Mouse (Mus musculus) lung, embryonic 16.5 days (tissue): ENCODE data around the gene Sulf2. TPM values are rescaled to one million over a fixed set of nuclear protein-coding genes. Genes with fewer than 3 reads are reported as not detected.

Experiments
- ATAC-seq: fragments of 200-750 bp; cut with Nextera tagmentation; 2 replicates; pipeline ENCODE4 v1.8.0; 2017; ENCODE audit warnings: low read depth, mild to moderate bottlenecking, moderate library complexity
- H3K27ac ChIP-seq: fragments of 300-500 bp; sonication (generic); 2 replicates; pipeline ENCODE4 v1.5.1; 2014; ENCODE audit warnings: mild to moderate bottlenecking, control low read depth, low read length
- H3K27me3 ChIP-seq: fragments of 300-500 bp; sonication (generic); 2 replicates; pipeline ENCODE4 v1.6.1; 2014; ENCODE audit warnings: low read depth, low read length, mixed read lengths; ENCODE audit not compliant: control insufficient read depth, insufficient read depth
- H3K36me3 ChIP-seq: fragments of 300-500 bp; sonication (generic); 2 replicates; pipeline ENCODE4 v1.6.1; 2014; ENCODE audit warnings: low read length; ENCODE audit not compliant: control insufficient read depth, insufficient read depth
- H3K4me1 ChIP-seq: fragments of 300-500 bp; sonication (generic); replicated peaks from 2 replicates; pipeline ENCODE4 v1.6.1; 2014; ENCODE audit warnings: low read length, mixed read lengths; ENCODE audit not compliant: control insufficient read depth, insufficient read depth
- H3K4me2 ChIP-seq: fragments of 300-500 bp; sonication (generic); 2 replicates; pipeline ENCODE4 v1.6.1; 2014; ENCODE audit warnings: low read depth, low read length, control low read depth
- H3K4me3 ChIP-seq: fragments of 300-500 bp; sonication (generic); 2 replicates; pipeline ENCODE4 v1.5.1; 2014; ENCODE audit warnings: mild to moderate bottlenecking, low read length, control low read depth
- H3K9ac ChIP-seq: fragments of 300-500 bp; sonication (generic); 2 replicates; pipeline ENCODE4 v1.6.1; 2014; ENCODE audit warnings: low read length, control low read depth
- H3K9me3 ChIP-seq: fragments of 300-500 bp; sonication (generic); 2 replicates; pipeline ENCODE4 v1.6.1; 2016; ENCODE audit warnings: low read length; ENCODE audit not compliant: control insufficient read depth
- WGBS: fragments of 180-500 bp; shearing (Covaris S2); extraction: QIAGEN DNeasy Blood & Tissue Kit; methylation state at CpG from one replicate; pipeline ENCODE4 v1.1.7; 2014; 5-methylcytosine and 5-hydroxymethylcytosine counted together
- polyA plus RNA-seq: library from polyadenylated mRNA; unstranded; fragments of >200 nt; fragmentation: Nextera tagmentation; extraction: Ambion mirVana; gene quantifications from 2 replicates; pipeline ENCODE4 v1.2.1, GENCODE M21; 2015

The Sulf2 gene
- 23.8 and 28.2 TPM in 2 replicates for polyA plus RNA-seq

DNA sequence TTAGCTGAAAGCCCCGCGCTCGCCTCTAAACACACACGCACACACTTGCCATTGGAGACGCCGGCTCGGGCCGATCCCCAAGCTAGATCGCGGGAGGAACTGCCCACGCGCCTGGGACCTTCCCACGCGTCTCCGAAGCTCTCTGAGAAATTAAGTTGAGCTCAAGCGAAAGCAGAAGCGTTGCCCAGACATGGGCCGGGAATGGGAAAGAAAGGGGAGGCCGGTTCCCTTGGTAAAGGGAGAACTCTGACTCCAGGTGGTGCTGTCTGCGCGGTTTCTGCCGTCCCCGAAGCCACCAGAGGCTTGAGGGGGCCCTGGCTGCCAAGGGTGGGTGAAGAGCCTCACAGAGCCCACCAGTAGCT is at the start of gene Sulf2:
Gene Sulf2 (minus strand): TSS at position 210 of the 362 bp plus-strand sequence.
- H3K4me2 ChIP-seq: peak within 1 kb of the TSS; percentile 100
- peak within 1 kb of the TSS; percentile 71 for H3K9ac ChIP-seq
- whole genome bisulfite sequencing: under 1% methylated on average over 23 of the region's 23 CpGs
- H3K27me3 ChIP-seq: peaks cover 26% of the 10 kb centered on the region
- peak within 1 kb of the TSS; percentile 66 for H3K4me3 ChIP-seq
- H3K9me3 ChIP-seq: no peaks in the 10 kb centered on the region
- no peaks in the 10 kb centered on the region for H3K36me3 ChIP-seq
- ATAC-seq: peak; percentile 56
- peaks cover 43% of the 10 kb centered on the region for H3K4me1 ChIP-seq
- peak within 1 kb of the TSS; percentile 51 for H3K27ac ChIP-seq

DNA sequence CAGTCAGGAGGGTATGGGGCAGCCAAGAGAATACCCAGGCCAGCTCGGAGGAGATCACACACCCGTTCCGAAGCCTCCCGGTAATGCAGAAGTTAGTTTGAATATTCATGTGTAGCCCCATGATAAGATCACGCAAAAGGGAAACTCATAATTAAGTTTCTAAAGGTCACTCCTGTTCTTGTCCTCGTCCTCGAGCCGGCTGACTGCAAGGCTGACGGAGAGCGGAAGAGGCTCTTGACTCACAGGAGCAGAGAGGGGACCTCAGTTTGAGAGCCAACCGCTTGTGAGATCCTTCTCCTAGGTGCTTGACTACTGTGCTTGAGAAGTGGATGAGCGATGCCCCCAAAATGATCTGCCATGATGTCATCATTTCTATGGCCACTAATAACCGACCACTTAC is 48.7 kb upstream of the Sulf2 start:
- no peaks in the 10 kb centered on the region for H3K4me1 ChIP-seq
- no peak for ATAC-seq
- no peak overlapping the region for H3K4me3 ChIP-seq
- H3K4me2 ChIP-seq: no peak overlapping the region
- H3K27ac ChIP-seq: no peak overlapping the region
- no peaks in the 10 kb centered on the region for H3K36me3 ChIP-seq
- WGBS: 68% methylated on average over 13 of the region's 13 CpGs
- no peaks in the 10 kb centered on the region for H3K9me3 ChIP-seq
- no peak overlapping the region for H3K9ac ChIP-seq
- H3K27me3 ChIP-seq: no peaks in the 10 kb centered on the region

DNA sequence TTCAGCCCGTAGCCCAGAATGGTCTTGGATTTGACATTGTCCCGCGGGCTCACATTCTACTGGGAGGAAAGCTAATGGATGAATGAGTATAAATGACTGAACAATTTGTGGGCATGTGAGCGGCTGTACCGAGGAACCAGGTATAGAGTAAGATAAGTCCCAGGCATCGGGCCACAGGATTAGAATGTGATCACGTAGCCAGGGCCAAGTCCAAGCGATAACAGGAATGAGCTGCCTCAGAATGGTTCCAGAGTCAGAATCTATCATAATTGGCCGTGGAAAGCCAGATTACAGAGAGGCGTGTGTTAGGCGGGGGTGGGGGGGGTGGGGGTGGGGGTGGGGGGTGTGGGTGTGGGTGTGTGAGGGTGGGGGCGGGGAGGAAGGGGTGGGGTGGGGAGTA is 48.2 kb upstream of the Sulf2 start:
- H3K36me3 ChIP-seq: no peaks in the 10 kb centered on the region
- H3K4me1 ChIP-seq: no peaks in the 10 kb centered on the region
- no peaks in the 10 kb centered on the region for H3K9me3 ChIP-seq
- H3K27ac ChIP-seq: no peak overlapping the region
- no peak overlapping the region for H3K4me2 ChIP-seq
- no peak overlapping the region for H3K9ac ChIP-seq
- ATAC-seq: no peak
- H3K27me3 ChIP-seq: no peaks in the 10 kb centered on the region
- no peak overlapping the region for H3K4me3 ChIP-seq
- 77% methylated on average over 12 of the region's 12 CpGs for whole genome bisulfite sequencing

DNA sequence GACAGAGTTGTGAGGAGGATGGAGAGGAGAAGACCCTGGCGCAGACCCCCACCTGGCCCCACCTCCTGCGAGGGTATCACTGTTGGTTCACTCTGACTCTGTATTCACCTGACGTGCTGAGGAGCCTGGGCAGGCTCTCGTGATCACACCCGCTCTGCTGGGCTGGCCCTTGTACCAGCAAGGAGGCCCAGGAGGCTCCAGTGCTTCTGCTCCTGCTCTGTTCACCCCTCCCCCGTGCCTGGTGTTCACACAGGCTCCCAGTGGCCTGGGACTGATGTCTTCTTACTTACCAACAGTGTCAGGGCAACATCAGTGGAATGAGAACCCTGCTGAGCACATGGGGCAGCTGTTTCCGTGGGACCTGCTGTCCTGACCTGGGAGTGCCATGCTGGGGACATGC is 42.5 kb upstream of the Sulf2 start:
- WGBS: 57% methylated on average over 7 of the region's 7 CpGs
- Histone ChIP-seq H3K27ac (no peak overlapping the region), H3K4me1 (no peaks in the 10 kb centered on the region; the same call in 1 of the 2 replicates), H3K9me3 (0 out of 2 replicates have a peak, but pooled peaks cover 3% of the 10 kb centered on the region), H3K36me3 (no peaks in the 10 kb centered on the region), H3K27me3 (no peaks in the 10 kb centered on the region), H3K4me3 (no peak overlapping the region), H3K4me2 (no peak overlapping the region), H3K9ac (no peak overlapping the region)
- ATAC-seq: no peak

DNA sequence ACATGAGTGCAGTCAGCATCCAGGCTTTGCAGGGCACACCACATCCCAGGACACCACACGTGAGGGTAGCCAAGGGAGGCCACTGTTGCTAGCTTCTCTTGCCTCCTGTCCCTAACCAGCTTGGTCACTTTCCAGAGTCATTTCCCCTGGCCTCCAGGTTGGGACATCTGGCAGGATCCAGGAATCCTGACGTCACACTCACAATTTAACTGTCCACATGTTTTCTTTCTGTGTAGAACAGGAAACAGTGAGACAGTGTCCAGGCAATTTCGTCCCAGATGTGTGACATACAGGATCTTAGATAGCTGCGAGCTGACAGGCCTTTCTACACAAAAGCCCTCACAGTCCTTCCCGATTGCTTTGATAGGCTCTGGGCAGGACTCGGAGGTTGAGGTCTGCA is 41.6 kb upstream of the Sulf2 start:
- H3K27me3 ChIP-seq: no peaks in the 10 kb centered on the region
- no peak overlapping the region for H3K9ac ChIP-seq
- no peaks in the 10 kb centered on the region for H3K36me3 ChIP-seq
- H3K4me2 ChIP-seq: no peak overlapping the region
- no peak for ATAC-seq
- no peak overlapping the region for H3K27ac ChIP-seq
- H3K4me3 ChIP-seq: no peak overlapping the region
- H3K9me3 ChIP-seq: 0 out of 2 replicates have a peak, but pooled peaks cover 3% of the 10 kb centered on the region
- H3K4me1 ChIP-seq: no peaks in the 10 kb centered on the region; the same call in 1 of the 2 replicates
- WGBS: 41% methylated on average over 6 of the region's 6 CpGs

DNA sequence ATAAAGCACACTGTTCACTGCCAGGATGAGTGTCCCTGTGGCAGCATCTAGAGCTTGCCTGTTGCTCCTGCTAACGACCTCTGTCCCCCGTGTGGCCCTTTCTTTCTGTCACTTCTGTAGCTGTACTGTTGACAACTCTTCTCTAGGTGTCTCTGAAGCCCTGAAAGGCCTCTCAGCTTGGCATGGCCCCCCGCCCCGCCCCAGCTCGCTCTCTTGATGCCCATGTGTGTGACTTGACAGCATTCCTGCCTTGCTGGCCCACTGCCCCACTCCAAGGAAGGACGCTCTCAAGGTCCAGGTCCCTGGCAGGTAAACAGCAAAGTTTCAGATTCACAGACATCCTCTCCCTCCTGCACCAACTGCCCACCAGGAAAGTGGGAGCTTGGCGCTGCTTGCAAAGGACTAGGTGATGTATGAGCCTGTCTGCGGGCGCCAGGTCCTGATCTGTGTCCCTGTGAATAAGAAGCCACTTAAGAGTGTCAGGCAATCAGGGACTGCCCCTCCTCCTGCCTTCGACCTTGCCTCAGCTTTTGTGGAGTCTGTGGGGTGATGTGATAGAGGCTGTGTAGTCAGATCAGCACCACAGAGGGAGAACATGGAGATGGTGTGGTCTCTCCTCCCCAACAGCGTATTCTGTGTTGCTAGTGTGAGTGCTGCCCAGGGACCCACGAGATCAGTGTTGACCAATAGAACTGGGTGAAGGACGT is 40.8 kb upstream of the Sulf2 start:
- Histone ChIP-seq H3K9me3 (0 out of 2 replicates have a peak, but pooled peaks cover 3% of the 10 kb centered on the region), H3K9ac (no peak overlapping the region), H3K4me1 (no peaks in the 10 kb centered on the region; the same call in 1 of the 2 replicates), H3K4me3 (no peak overlapping the region), H3K27me3 (no peaks in the 10 kb centered on the region), H3K36me3 (no peaks in the 10 kb centered on the region), H3K4me2 (no peak overlapping the region), H3K27ac (no peak overlapping the region)
- ATAC-seq: no peak
- 46% methylated on average over 13 of the region's 13 CpGs for WGBS

DNA sequence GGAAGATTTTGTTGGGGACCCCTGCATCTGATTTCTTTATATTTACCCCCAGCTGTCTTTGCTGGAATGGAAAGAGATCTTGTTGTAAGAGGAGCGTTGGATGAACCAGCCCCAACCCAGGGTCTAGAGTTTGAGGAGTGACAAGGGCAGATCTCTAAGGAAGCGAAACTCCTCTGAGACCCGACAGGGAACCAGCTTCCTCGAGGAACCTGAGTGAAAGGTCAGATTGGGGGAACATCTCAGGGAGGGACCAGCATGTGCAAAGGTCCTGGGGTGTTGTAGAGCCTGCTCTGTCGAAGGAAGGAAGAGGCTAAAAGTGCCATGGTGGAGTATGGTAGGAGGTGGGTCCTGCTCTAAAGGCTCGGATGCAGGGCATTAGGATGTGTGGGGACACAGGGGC is 39.6 kb upstream of the Sulf2 start:
- H3K9ac ChIP-seq: no peak overlapping the region
- H3K27ac ChIP-seq: no peak overlapping the region
- no peak overlapping the region for H3K4me2 ChIP-seq
- no peaks in the 10 kb centered on the region; the same call in 1 of the 2 replicates for H3K4me1 ChIP-seq
- ATAC-seq: no peak
- H3K36me3 ChIP-seq: no peaks in the 10 kb centered on the region
- no peaks in the 10 kb centered on the region for H3K27me3 ChIP-seq
- 0 out of 2 replicates have a peak, but pooled peaks cover 3% of the 10 kb centered on the region for H3K9me3 ChIP-seq
- 70% methylated on average over 6 of the region's 6 CpGs for WGBS
- H3K4me3 ChIP-seq: no peak overlapping the region

DNA sequence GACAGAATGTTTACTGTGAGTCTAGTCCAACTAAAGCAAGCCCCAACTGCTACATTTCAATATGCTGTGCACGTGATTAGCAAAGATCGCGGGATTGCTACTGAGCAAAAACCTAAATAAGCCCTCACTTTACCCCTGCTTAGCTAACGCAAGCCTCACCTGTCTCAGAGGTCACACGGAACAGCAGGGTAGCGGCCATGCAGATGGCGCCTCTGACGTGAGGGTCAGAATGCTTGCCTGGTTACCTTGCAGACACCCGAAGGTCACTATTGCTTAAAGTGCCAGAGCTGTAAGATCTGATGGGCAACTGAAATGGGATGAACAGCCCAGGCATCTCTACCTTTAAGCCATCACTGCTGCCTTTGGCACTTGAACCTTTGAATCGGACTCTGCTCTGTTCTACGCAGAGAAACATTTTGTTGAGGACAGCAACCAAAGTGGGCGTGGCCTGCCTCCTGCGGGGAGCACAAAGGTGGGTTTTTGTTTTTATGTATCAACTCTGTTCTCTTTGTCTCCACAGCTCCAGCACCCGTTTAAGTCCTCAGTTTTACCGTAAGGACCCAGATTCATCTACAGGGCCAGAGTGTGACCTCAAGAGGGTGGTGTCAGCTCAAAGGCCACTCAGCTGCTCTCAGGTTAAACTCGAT is 38.8 kb upstream of the Sulf2 start:
- no peak for ATAC-seq
- Histone ChIP-seq H3K27ac (no peak overlapping the region), H3K4me1 (no peaks in the 10 kb centered on the region; the same call in 1 of the 2 replicates), H3K27me3 (no peaks in the 10 kb centered on the region; the same call in 1 of the 2 replicates), H3K9ac (no peak overlapping the region), H3K9me3 (0 out of 2 replicates have a peak, but pooled peaks cover 3% of the 10 kb centered on the region), H3K4me2 (no peak overlapping the region), H3K36me3 (no peaks in the 10 kb centered on the region), H3K4me3 (no peak overlapping the region)
- 64% methylated on average over 16 of the region's 16 CpGs for WGBS

DNA sequence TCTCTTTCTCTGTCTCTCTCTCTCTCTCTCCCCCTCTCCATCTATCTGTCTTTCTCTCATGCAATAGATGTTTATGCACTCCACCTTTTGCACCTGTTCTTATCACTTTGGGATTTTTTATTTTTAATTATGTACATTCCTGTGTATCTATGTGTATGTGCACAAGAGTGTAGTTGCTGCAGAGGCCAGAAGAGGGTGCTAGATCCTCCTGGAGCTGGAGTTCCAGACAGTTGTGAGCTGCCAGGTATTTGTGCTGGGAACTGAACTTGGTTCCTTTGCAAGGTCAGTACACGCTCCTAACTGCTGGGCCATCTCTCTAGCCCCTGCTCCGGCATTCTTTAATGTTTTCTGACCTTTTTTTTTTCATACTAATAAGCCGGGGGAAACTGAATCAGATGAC is 38.0 kb upstream of the Sulf2 start:
- Histone ChIP-seq H3K4me3 (no peak overlapping the region), H3K4me2 (no peak overlapping the region), H3K27me3 (no peaks in the 10 kb centered on the region; the same call in 1 of the 2 replicates), H3K9ac (no peak overlapping the region), H3K4me1 (no peaks in the 10 kb centered on the region; the same call in 1 of the 2 replicates), H3K36me3 (no peaks in the 10 kb centered on the region), H3K9me3 (0 out of 2 replicates have a peak, but pooled peaks cover 3% of the 10 kb centered on the region), H3K27ac (no peak overlapping the region)
- no peak for ATAC-seq
- 90% methylated on average over 3 of the region's 3 CpGs for WGBS
